Mouse (Mus musculus) embryonic fibroblast, embryonic 13.5 days (primary cell): Measurements from ENCODE around the gene Tenm4. TPM values are rescaled to one million over a fixed set of nuclear protein-coding genes. Genes with fewer than 3 reads are reported as not detected.
A peak's percentile ranks its signal among the peaks of the same experiment; 100 is the strongest.

ENCODE experiments used
- H3K27ac ChIP-seq: 2 replicates; pipeline ENCODE4 v1.5.1; 2012; ENCODE audit warnings: low read length, control low read depth, inconsistent platforms; ENCODE audit not compliant: insufficient read depth
- H3K4me1 ChIP-seq: 2 replicates; pipeline ENCODE4 v1.6.1; 2011; ENCODE audit warnings: low read length; ENCODE audit not compliant: control insufficient read depth, insufficient read depth
- H3K4me3 ChIP-seq: 2 replicates; pipeline ENCODE4 v1.5.1; 2011; ENCODE audit warnings: mild to moderate bottlenecking, control low read depth, low read length; ENCODE audit not compliant: insufficient read depth
- CTCF ChIP-seq: IDR thresholded peaks from 2 replicates; pipeline ENCODE4 v1.5.1; 2011; ENCODE audit warnings: mild to moderate bottlenecking, control low read depth, low read length, moderate library complexity, borderline replicate concordance; ENCODE audit not compliant: insufficient read depth
- POLR2A ChIP-seq: IDR thresholded peaks from 2 replicates; pipeline ENCODE4 v1.6.1; 2011; ENCODE audit warnings: low read depth, mild to moderate bottlenecking, control low read depth, low read length, moderate library complexity
- polyA plus RNA-seq: library from polyadenylated mRNA; stranded (reverse); fragments of >200 nt; gene quantifications from 2 replicates; pipeline ENCODE4 v1.2.4, GENCODE M21; 2011; ENCODE audit warnings: low read depth; ENCODE audit not compliant: missing spikeins, insufficient read length

The Tenm4 gene
- polyA plus RNA-seq, 1 experiment = 17.3 TPM

GRCm38 (mm10) chr7:96524486-96525205, 353.6 kb downstream of the Tenm4 start:
- Histone ChIP-seq H3K27ac (no peak overlapping the region), H3K4me1 (peaks cover 7% of the 10 kb centered on the region)
- no peak for TF ChIP-seq CTCF
- no peak for TF ChIP-seq POLR2A

GRCm38 (mm10) chr7:96525344-96525743, 354.3 kb downstream of the Tenm4 start:
- Histone ChIP-seq H3K4me3 (no peak overlapping the region), H3K4me1 (peaks cover 7% of the 10 kb centered on the region), H3K27ac (no peak overlapping the region)
- no peak for TF ChIP-seq CTCF
- no peak for TF ChIP-seq POLR2A

More at GRCm38 (mm10) chr7:96524486-96525205, 353.6 kb downstream of the Tenm4 start:
- no peak overlapping the region for H3K4me3 ChIP-seq

GRCm38 (mm10) chr7:96530571-96531426, 359.8 kb downstream of the Tenm4 start:
- H3K4me1 ChIP-seq = peaks cover 11% of the 10 kb centered on the region; the same call in 1 of the 2 replicates
- no peak overlapping the region for H3K27ac ChIP-seq
- TF ChIP-seq POLR2A (no peak), CTCF (no peak)
- H3K4me3 ChIP-seq = no peak overlapping the region

GRCm38 (mm10) chr7:96531954-96532737, 361.1 kb downstream of the Tenm4 start:
- Histone ChIP-seq H3K27ac (no peak overlapping the region), H3K4me3 (no peak overlapping the region), H3K4me1 (peaks cover 11% of the 10 kb centered on the region; the same call in 1 of the 2 replicates)
- TF ChIP-seq POLR2A = no peak
- no peak for TF ChIP-seq CTCF

- Histone ChIP-seq H3K4me1 (peaks cover 11% of the 10 kb centered on the region; the same call in 1 of the 2 replicates), H3K27ac (no peak overlapping the region), H3K4me3 (no peak overlapping the region)
- no peak for TF ChIP-seq CTCF
- no peak for TF ChIP-seq POLR2A
Measured at GRCm38 (mm10) chr7:96532804-96533400, 361.9 kb downstream of the Tenm4 start.

GRCm38 (mm10) chr7:96536313-96536880, 365.4 kb downstream of the Tenm4 start:
- Histone ChIP-seq H3K27ac (no peak overlapping the region), H3K4me1 (peaks cover 16% of the 10 kb centered on the region), H3K4me3 (no peak overlapping the region)
- TF ChIP-seq POLR2A = no peak
- TF ChIP-seq CTCF = no peak

GRCm38 (mm10) chr7:96539248-96540034, 368.4 kb downstream of the Tenm4 start:
- Histone ChIP-seq H3K4me3 (no peak overlapping the region), H3K4me1 (peaks cover 5% of the 10 kb centered on the region), H3K27ac (no peak overlapping the region)
- TF ChIP-seq POLR2A (no peak), CTCF (no peak)

- H3K27ac ChIP-seq = peak overlapping the region; percentile 12; the same call in 1 of the 2 replicates
- peaks cover 5% of the 10 kb centered on the region for H3K4me1 ChIP-seq
- no peak for TF ChIP-seq POLR2A
- no peak for TF ChIP-seq CTCF
- H3K4me3 ChIP-seq = no peak overlapping the region
Measured at GRCm38 (mm10) chr7:96540458-96541096, 369.5 kb downstream of the Tenm4 start.
